Mouse (Mus musculus) lung, adult 2 months (tissue): Measurements from ENCODE around the gene H2-M10.6.

Experiments
- CTCF ChIP-seq: fragments of 200-500 bp; IDR thresholded peaks from 2 replicates; pipeline ENCODE4 v1.5.1; 2011; ENCODE audit warnings: mild to moderate bottlenecking, low read length, control low read depth; ENCODE audit not compliant: insufficient read depth
- POLR2A ChIP-seq: fragments of 200-500 bp; IDR thresholded peaks from 2 replicates; pipeline ENCODE4 v1.6.1; 2011; ENCODE audit warnings: low read depth, mild to moderate bottlenecking, control low read depth, low read length, borderline replicate concordance; ENCODE audit errors: extremely low read depth

DNA sequence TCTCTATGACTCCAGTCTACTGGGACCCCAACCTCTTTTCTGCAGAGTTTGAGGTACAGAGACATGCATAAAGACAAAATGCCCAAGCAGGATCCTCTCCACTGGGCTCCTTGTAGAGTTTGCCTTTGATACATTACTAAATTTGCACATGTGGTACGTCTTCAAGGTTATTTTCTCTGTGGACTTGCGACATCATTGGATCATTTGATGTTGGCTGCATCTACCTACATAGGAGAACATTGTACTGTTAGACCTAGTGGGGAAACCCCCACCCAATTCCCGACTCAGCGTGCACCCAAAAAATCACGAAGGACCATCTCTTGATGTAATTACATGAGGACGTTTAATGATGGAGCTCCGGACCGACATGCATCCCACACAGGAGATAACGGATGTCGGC is 12.5 kb upstream of the H2-M10.6 start:
- TF ChIP-seq CTCF (no peak), POLR2A (no peak)
